Mouse (Mus musculus) left cerebral cortex, adult 9 months (tissue): ENCODE data around the gene Emilin1.

Experiments used
- DNase-seq, 2 experiments: peaks; one replicate each; pipeline ENCODE4 v3.0.0; 2022; ENCODE audit warnings: low spot score in 2 of 2

Gene Emilin1

GRCm38 (mm10) chr5:30925217-30925616 is 12.0 kb downstream of the Emilin1 start:
- DNase-seq = no peak

DNA sequence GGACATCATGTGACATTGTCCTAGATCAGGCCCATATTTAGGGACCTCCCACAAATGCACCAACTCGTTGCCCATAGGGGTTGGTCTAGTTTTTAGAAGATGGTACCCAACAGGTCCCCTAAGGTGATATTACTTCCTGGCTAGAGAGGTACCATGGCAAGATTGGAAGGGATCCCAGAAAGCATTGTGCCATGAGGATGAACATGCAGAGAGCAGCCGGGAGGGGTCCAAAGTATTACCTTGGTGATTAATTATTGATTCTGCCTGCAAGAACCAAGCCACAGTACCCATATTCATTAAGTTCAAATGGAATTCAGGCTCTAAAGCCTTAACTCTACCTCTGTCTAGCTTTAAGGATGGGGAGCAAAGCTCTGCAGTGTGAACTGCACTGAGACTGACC is 12.9 kb downstream of the Emilin1 start:
- DNase-seq = no peak

DNA sequence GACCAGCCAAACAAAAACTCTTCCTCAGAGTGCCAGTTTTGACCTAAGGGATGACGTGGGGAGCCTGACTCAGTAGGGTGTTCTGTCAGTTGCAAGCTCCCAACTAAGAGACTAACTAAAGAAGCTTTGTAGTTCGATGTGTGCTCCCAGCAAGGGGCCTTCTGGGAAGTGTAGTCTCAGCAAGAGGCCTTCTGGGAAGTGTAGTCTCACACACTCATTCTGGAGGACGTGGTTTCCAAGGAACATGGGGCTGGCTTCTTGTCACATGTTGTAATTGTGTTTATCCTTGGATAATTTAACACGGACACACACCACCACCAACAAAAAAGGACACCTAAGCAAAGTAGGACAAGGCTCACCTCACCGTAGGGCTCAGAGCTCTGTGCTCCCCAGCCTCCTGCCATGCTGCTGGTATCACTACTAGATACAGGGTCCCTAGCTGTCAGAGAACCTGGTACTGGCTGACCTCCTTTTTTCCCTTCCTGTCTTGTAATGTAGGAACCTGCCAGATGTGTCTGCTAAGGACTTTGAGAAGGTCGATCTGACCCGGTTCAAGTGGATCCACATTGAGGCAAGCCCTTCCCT is 14.8 kb downstream of the Emilin1 start:
- DNase-seq = peak in 1 of 2 experiments; percentile 71

GRCm38 (mm10) chr5:30930121-30930520 is 16.9 kb downstream of the Emilin1 start:
- DNase-seq = peak in 1 of 2 experiments; percentile 84

- no peak for DNase-seq
Observed at GRCm38 (mm10) chr5:30930846-30931245, 17.6 kb downstream of the Emilin1 start.

DNA sequence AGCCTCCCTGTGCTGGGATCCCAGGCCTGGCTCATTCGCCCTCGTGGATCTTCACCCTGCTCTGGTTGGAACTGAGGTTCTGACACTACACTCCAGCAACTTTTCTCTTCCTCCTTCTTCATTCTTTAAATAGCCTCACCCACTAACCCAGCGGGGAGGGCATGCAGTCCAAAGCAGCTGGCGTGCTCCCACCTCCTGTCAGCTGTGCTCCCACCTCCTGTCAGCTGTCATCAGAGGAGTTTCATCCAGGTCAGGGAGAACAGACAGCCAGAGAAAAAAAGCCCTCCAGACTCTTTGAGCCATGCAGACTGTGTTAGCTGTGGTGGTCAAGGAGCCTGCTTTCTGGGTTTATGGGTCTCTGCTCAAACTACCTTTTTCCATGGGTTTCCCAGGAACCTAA is 18.2 kb downstream of the Emilin1 start:
- DNase-seq = no peak

DNA sequence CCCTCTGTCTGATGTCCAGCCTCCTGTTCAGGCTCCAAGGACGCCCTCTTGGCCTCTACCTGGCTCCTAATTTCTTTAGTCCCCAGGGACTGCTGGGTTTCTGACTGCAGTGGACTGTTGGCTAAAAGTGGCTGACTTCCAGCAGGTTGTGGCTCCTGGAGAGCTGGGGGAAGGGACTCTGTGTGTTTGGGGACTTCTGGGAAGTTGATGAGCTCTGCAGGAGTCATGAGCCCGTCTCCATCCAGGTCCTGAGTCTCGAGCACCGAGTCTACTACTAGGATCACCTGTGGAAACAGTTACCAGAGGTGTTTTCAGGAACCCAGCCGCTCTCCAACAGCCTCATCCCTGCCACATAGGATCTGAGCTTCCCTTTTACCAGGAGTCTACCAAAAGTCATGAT is 20.5 kb downstream of the Emilin1 start:
- no peak for DNase-seq

GRCm38 (mm10) chr5:30934725-30935461 is 21.7 kb downstream of the Emilin1 start:
- no peak for DNase-seq

DNA sequence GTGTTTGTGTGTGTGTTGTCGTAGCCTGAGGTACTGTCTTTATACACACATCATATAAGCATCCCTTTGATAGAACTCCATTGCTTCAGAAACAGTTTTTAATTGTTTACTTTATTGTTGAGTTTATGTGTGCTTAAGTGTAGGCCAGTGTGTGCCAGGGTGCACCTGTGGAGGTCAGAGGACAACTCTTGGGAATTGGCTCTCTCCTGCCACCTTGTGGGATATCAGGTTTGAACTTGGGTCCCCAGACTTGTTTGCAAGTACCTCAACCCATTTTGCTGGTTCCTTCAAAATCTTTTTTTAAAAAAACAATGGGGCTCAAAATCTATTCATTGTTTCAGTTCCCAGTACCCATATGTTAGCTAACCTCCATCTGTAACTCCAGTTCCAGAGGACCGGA is 29.8 kb downstream of the Emilin1 start:
- no peak for DNase-seq

- no peak for DNase-seq
Observed at GRCm38 (mm10) chr5:30944344-30944743, 31.1 kb downstream of the Emilin1 start.

GRCm38 (mm10) chr5:30944956-30945781 is 32.0 kb downstream of the Emilin1 start, which contains the start of gene Cgref1:
Cgref1 (minus strand) TSS chr5:30945591.
- DNase-seq = peak in 1 of 2 experiments; percentile 79

DNA sequence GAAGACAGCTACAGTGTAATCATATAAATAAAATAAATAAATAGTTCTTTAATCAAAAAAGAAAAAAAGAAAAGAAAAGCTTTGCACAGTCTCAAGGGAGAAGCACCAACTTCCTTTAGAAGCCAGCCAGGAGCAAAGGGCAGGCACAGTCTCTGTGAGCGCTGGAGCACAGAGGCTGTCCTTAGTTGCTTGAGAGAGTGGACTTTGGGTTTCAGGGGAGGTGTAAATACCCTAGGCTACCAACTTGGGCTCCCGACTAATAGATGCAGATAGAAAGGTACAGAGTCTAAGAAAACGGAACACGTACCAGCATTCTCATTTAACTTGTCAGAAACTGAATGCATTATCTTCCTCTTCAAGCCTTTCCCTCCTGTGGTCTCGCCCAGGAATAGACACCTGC is 35.4 kb downstream of the Emilin1 start:
- no peak for DNase-seq

DNA sequence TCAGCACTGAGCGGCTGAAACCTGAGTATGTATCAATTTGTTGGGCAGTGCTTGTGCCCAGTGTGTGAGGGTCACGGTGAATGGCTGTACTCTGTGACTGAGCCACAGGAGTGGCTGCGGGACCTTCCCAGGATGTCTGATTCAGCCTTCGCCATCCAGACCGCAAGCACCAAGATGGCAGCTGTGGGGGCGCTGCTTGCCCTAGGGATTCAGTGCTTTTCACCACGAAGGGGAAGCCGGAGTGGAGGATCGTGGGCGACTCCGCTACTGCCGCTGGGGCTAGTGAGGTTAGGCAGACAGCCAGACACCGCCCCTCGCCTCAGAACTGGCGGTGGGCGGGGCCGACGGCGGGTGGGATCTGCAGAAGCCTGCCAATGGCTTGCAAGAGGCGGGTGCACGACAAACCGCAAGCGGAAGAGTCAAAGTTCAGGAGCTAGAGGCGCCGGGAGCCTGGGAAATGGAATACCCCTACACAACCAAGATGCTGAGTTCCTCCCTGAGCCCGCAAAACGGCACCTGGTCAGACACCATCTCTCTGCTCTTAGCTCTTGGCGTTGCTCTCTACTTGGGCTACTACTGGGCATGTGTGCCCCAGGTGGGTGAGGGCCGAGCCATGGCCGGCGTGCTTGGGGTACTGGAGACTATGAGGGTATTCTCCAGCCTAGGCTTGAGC is 36.6 kb downstream of the Emilin1 start:
- peak; percentile 85 to 92 for DNase-seq

GRCm38 (mm10) chr5:30950451-30950850 is 37.2 kb downstream of the Emilin1 start:
- no peak for DNase-seq

GRCm38 (mm10) chr5:30950922-30951321 is 37.7 kb downstream of the Emilin1 start:
- DNase-seq = no peak

- DNase-seq = no peak
Observed at GRCm38 (mm10) chr5:30951706-30952105, 38.5 kb downstream of the Emilin1 start.

- DNase-seq = no peak
Observed at GRCm38 (mm10) chr5:30952551-30952950, 39.3 kb downstream of the Emilin1 start.

- DNase-seq = no peak
Observed at GRCm38 (mm10) chr5:30954065-30954464, 40.9 kb downstream of the Emilin1 start.

DNA sequence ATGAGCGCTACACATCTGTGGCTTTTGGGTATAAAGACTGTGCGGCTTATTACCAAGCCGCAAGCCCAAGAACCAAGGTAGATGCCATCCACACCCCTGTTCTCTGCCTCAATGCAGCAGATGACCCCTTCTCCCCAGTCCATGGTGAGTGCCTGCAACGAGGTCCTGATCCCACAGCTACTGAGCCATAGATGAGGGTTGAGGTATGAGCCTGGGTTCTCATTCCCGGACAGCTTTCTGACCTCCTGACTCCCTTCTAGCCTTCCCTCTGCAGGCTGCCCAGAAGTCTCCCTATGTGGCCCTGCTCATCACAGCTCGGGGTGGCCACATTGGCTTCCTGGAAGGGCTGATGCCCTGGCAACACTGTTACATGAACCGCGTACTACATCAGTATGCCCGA is 41.4 kb downstream of the Emilin1 start:
- no peak for DNase-seq

DNA sequence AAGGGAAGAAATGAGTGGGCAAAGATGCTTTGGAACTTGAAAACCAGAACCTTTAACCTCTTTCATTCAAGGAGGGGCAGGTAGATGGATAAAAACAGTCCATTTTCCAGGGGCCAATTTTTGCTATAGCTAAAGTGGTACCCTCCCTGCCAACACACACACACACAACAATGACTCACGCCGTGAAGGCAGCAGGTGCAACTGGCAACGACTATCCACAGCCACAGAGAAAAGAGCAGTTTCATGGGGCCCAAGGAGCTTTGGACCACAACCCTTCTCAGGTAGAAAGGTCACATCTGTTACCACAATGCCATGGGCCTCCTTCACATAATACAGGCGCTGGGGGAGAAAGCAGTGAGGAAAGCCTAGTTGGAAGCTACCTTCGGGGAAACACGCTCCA is 42.5 kb downstream of the Emilin1 start:
- DNase-seq = no peak

DNA sequence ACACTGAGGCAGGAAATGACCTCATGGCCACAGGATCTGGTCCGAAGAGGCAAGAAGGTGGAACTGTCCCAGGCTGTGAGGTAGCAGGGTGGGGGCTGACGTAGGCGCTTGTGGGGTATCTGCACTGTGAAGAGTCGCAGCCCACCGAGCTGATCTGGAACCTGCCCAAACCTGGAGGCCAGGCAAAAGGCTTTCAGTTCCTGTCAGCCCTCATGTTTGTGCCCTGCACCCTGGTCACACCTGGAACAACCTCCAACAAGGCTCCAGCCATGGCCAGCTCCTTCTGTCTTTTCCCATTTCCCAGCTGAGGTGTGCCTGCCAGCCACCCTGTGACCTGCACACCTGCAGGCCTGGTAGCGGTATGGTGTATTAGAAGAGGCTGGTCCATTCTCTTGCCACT is 44.7 kb downstream of the Emilin1 start:
- DNase-seq = no peak
